Mouse (Mus musculus): ENCODE results near the gene Rnf11.
"Not testable (repeated sequence)": the region's sequence is repeated elsewhere in the genome, so short reads cannot be mapped to it uniquely, and the experiment has no call there.

The Rnf11 gene

DNA sequence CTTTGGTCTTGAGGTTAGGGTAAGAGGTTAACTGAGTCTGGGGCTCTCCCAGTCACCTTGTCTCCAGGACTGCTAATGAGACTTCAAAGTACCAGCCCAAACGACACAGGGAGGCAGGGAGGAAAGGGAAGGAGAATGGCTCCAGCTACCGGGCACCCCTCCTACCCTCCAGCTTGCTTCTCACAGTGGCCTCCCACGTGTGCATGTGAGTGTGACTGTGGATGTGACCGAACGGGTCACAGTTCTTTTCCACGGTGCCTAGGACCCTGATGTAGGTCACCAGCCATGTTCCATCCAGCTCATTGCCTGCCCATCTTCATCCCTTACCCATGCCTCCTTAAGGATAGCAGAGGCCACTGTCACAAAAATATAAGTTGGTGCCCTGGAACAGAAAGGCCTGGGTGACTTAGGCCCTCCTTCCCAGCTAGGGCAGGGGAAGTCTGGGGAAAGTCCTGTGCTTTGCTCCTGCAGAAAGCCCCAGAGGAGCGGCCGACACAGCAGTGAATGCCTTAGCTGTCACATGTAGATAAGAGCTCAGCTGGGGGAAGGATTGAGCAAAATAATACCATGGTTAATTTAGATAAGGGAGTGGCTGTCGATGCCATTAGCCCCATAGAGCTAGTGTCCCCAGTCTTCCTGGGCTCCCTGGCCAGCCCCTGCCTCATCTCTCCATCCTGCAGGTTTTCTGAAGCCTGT lies 73.7 kb downstream of the Rnf11 start:
- no peak for DNase-seq

DNA sequence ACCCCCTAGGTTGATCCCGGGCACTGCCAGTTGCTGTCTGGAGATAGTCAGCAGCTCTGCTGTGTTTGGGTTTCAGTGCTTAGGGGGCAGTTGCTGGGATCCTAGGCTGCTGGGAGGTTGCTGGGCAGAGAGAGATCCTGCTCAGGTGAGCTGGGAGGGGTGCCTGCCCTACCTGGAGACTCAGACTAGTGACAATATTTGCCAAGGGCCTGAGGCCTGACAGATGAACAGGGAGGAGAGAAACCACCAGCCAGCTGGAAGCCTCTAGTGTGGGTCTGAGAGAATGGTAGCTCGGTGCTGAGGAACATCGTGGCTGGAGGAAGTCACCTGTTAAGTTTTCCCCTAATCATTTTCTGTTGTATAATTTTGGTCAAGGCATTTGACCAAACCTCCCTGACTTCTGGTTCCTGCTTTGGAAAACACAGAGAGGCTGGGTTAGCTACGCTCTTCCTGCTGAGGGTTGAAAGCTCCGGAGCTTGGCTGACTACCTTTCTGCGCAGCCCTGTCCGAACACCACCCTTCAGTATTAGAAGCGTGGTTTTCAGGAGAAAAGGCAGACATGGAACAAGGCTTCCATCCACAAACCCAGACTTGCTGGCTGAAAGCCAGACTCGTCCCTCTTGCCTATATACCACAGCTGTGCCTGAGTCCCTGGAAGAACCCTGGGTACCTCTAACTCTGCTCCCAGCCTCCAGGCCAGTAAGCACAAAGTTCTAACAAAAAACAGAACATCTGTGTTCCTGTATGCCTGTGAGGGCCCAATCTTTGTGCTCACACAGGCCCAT lies 76.6 kb downstream of the Rnf11 start:
- DNase-seq, result no peak

DNA sequence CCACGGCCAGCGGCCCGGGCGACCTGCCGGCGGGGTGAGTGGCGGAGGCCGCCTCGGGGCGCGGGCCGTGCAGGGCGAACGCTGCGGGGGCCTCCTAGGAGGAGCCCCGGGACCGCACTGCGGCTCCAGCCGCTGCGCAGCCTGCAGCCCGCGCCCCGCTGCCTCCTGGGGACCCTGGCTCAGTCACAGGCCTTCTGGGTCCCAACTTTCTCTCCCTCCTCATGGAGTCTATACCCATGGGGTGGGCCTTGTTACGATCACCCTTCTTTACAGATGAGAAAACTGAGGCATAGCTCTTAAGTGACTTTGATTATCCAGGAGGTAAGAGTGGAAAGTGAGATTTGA lies 77.4 kb downstream of the Rnf11 start:
- DNase-seq, result no peak

DNA sequence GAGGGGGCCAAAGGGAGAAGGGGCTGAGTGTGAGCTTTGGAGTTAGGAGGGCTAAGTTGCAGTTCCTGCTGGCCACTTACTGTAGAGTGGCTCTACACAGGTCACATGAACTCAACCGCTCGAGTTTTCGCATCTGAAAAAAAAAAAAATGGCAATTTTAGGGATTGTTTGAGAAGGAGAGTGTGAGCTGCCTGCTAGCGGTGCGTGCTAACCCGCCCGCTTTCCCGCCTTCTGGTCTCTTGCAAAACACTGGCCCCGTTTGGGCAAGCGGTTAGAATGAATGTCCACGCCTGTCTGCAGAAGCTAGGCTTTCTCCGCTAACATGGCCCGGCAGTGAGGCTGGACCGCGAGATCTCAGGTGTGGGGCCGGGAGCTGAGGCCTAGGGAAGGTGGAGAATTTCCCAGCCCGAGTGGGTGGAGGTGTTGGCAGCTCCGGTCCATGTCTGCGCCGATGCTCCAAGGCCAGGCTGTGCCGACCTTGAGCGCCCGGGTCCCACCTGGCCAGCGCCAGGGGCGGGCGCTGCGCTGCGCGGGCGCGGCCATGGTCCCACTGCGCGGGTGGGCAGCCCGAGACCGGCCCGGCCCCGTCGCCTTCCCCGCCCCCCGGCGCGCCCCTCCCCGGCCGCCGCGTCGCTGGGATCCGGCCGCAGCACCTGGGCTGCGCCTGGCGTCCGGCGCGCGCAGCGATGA lies 77.9 kb downstream of the Rnf11 start, which contains the start of gene Ttc39a:
Gene Ttc39a (plus strand): TSS at position 138 of the 690 bp plus-strand sequence.
- DNase-seq, result peak; percentile 17 to 19

DNA sequence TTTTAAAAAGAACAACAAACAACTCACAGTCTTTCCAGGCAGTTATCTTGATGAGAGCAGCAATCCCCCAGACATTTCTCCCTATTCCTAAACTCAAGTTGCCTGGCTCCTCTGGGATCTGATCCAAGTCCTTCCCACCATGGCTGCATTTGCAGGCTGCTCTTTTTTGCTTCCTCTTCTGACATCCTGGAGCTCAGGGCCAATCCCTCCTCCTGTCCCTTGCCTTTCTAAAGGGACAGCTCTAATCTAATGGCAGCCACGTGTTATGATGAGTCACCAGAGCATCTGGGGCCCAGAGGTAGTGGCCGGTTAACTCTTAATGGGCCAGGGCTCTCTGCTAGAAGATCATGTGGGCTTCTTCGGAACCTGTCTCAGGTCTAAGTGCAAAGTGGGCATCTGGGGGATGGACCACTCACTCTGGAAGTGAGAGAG lies 78.5 kb downstream of the Rnf11 start:
- peak; percentile 54 to 58 for DNase-seq

DNA sequence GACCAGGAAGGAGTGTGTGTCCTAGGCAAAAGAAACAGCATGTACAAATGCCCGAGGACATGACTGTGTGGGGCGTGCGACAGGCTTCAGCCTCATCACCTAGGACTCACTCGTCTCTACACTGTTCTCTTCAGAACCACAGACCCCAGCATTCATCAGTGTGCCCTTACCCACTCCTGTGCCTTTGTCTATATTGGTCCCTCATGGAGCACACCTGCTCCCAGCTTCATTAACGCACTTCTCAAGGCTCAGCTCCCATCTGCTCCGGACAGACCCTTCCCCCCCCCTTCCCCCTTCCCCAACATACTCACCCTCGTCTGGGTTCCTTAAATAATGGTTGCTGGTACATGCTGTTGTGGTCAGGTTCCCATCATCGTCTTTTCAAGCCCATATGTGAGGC lies 79.1 kb downstream of the Rnf11 start:
- DNase-seq, result no peak

DNA sequence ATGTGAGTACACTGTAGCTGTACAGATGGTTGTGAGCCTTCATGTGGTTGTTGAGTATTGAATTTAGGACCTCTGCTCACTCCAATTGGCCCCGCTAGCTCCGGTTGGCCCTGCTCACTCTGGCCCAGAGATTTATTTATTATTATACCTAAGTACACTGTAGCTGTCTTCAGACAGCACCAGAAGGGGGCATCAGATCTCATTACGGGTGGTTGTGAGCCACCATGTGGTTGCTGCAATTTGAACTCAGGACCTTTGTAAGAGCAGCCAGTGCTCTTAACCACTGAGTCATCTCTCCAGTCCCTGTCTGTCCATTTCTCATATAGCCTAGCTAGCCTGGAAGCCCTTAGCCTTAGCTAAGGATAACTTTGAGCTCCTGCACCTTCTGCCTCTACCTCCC lies 79.6 kb downstream of the Rnf11 start:
- not testable (repeated sequence) for DNase-seq

DNA sequence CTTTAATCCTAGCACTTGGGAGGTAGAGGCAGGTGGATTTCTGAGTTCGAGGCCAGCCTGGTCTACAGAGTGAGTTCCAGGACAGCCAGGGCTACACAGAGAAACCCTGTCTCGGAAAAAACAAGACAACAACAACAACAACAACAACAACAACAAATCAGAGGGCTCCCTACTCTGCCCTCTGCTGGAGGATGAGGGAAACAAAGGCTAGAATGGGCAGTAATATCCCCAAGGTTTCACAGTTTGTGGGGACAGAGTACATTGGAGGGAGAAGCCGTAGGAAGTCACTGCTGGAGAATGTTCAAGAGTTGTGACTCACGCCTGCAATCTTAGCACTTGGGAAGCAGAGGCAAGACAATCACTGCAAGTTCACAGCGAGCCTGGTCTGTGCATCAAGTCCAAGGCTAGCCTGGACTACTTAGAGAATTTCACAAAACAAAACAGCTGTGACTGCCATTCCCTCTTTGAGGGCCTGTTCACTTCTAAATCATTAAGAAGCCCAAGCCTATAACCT lies 83.3 kb downstream of the Rnf11 start:
- DNase-seq, result no peak

Measured in kidney, adult 8-10 months (tissue).